Mouse (Mus musculus) heart, adult 18-20 months (tissue): ENCODE results near the gene Trio. TPM values are rescaled to one million over a fixed set of nuclear protein-coding genes. Genes with fewer than 3 reads are reported as not detected.

Experiments
- DNase-seq, 2 experiments: peaks; one replicate each; pipeline ENCODE4 v3.0.0; 2021 to 2022; ENCODE audit warnings: mixed read lengths in 1 of 2
- total RNA-seq, 2 experiments: library from RNA; stranded (reverse); gene quantifications; 2 replicates each; pipeline ENCODE4 v1.2.3; 2021

The Trio gene
- total RNA-seq, 2 experiments from 2014 or later: 40.2 to 41.5 TPM

DNA sequence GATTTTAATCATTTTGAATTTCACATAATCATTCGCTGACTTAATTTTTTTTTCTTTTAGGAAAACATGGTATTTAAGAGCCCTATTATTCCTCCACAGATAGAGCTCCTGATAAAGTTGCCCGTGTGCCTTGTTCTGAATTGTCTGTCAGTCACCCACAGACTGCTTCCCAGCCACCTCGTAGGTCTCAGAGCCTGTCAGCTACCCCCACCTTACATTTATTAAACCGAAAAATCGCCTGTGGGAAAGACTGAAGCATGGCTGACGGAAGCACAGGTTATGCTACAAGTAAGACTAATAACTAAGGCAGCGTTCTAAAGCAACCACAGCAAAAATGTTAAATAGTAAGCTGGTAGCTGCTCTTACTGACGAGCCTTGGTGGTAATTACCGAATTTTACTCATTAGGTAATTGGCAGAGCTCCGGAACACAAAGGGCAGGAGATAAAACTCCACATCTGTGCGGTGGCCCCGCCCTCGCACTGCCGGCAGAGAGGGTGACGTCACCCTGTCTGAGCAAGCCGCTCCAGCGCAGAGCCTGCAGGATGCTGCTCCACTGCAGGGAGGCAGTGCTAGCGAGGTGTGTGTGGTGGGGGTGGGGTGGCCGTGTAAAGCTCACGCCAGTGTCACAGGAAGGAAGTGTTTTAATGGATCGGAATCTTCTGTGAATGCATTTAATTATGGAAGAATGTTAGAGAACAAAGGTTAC is 102.2 kb downstream of the Trio start:
- DNase-seq: peak; percentile 83 to 90

DNA sequence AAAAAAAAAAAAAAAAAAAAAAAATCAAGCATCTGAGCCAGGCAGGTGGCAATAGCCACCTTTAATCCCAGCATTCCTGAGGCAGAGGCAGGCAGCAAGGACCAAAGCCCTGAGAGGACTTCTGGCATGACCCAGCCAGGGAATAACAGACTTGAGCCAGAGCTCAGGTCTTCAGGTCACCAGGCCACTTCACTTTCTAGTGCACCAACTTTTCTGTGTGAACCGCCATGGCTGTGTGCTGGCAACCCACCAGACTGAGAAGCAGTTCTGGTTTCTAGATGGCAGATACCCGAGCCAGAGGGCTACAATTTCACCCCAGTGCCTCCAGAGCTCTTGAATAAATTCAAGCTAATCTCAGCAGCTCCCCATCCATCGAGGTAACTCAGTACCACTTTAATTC is 104.9 kb downstream of the Trio start:
- DNase-seq: no peak

DNA sequence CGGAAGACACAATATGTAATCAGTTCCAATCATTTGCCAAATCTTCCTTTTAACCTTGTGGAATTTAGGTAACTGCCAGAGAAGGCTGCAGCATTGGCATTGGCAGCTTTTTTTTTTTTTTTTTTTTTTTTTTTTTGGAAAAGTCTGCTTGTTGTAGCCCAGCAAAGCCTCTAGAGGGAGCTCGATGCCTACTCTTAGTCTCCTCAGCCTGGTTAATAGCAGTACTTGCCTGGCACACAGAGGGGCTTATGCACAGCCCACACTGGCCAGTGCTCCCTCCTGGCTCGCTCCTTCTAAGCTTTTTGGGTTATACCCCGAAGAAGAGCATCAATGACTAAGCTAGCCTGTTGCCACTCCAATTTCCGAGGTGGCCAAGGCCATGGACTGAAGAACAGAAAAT is 106.1 kb downstream of the Trio start:
- DNase-seq: peak; percentile 55 to 75

DNA sequence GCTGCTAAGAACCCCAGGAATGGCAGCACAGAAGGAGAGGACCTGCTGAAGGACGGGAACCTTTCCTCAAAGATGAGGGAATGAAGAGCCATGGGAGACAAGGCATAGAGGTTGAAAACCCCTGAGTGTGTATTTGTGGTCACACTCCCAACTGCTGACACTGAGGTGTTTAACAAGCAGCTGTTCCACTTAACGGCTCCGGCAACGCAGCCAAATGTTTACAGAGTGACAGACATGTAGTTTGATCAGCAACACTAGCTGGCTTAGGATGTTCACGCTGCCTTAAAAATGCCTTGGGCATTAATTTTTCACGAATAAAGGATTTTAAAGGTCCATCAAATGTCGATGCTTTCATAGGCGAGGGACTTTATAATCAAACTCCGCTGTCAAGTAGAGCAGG is 106.8 kb downstream of the Trio start:
- no peak for DNase-seq

DNA sequence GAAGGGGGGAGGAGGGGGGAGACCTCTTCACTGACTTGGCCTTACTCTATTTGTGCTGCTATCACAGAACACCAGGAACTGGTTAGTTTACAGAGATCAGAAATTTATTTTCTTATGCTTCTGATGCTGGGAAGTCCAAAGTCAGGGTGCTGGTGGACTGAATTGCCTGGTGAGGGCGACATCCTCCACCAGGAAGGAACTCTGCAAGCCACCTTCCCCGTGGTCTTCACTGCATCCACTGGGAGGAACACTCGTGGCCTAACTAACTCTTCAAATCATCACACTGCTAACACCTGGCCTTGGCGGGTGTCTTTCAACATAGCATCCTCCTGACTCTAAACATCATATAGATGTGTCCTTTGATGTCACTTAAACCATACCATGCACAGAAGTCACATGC is 109.4 kb downstream of the Trio start:
- DNase-seq: no peak

DNA sequence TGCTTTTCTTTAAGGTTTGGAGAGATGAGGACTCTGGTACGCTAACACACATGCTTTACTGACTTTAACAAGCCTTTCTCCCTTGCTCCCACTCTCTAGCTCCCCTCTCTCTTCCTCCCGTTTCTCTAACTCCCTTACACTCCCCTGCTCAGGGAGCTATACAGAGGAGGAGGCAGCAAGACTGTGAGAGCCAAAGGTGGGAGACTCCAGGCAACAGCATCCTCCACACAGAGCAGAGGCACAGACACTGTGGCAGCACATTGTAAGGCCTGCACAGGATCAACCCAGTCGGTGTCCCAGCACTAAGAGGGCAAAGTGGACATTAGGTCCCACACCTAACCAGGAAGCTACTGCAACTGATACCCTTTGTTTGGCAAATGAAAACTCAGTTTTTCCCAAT is 112.6 kb downstream of the Trio start:
- no peak for DNase-seq

DNA sequence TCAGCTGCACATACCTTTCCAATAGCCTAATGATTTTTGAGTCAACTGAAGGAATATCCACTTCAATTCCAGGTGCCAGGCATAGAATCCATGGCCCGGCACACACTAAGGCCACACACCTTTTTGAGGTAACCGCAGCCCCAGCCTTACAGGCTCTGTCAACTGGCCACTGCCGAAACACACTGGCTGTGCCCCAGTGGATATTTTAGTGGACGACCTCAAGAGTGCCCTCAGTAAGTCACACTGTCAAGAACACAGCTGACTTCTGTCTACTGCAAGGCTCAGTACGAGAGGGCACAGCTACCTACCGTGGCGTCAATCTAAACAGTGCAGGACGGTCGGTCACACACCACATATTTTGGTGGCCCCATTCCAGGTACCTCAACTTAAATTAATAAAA is 114.5 kb downstream of the Trio start:
- DNase-seq: peak; percentile 44 to 55

DNA sequence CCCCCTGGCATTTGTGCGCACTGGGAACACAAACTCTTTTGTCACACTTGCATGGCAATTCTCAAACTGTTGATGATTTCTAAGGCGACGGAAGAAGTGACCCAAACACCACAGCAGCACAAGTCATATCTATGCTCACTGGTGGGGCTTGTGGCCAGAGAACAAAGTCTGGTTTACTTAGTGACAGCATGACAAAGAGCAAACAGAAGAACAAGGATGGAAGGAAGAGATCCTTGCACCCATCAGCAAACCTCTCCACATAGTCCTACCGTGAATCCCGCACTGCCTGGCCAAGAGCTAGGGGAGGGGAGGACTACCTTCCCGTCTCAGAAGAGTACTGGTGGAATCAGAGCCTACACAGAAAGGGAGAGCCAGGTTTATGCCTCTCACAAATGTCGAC is 115.5 kb downstream of the Trio start:
- no peak for DNase-seq

DNA sequence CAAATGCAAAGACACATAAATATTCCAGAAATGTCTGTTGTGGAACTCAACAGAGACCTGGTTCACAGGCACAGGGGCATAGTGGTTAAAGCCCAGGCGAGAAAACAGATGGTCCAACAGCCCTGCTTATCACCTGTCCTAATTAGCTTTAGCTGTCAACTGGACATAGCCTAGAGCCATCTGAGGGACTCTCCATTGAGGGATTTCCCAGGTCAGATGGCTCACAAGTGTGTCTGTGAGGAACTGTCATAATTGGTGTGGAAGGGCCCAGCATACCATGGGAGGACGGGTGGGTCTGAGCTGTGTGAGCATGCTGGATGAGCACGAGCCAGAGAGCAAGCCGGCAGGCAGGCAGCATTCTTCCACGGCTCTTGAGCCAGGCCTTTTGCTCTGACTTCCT is 118.0 kb downstream of the Trio start:
- no peak for DNase-seq

DNA sequence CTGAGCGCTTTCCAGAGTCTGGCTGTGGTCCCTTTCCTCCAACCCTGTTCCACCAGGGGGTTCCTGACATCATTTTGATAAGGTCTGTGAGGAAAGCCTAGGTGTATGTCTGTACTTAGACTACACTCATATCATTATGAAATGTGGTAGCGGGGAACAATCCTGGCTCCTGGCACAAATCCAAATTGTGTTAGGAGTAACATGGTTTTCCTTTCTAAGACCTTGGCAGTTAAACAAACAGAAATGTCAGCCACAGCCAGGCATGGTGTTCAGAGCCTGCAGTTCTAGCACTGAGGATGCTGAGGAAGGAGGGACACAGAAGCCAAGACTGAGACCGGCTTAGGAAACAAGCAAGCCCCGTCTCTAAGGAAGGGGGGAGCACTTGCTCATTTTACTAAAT is 119.2 kb downstream of the Trio start:
- DNase-seq: no peak

DNA sequence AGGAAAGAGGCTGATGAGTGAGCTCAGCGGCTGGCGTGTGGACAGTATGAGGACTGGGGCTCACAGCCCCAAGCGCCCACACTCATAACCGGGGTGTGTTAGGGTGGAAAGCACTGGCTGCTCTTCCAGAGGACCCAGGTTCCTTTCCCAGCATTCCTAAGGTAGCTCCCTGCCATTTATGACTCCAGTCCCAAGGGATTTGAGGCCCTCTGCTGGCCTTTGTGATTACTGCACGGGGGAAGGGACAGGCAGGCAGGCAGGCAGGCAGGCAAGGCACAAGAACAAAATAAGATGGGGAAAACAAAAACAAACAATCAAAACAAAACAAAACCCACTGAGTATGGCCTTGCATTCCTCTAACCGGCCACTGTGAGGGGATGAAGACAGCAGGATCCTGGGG is 120.3 kb downstream of the Trio start:
- DNase-seq: peak; percentile 34 to 83

DNA sequence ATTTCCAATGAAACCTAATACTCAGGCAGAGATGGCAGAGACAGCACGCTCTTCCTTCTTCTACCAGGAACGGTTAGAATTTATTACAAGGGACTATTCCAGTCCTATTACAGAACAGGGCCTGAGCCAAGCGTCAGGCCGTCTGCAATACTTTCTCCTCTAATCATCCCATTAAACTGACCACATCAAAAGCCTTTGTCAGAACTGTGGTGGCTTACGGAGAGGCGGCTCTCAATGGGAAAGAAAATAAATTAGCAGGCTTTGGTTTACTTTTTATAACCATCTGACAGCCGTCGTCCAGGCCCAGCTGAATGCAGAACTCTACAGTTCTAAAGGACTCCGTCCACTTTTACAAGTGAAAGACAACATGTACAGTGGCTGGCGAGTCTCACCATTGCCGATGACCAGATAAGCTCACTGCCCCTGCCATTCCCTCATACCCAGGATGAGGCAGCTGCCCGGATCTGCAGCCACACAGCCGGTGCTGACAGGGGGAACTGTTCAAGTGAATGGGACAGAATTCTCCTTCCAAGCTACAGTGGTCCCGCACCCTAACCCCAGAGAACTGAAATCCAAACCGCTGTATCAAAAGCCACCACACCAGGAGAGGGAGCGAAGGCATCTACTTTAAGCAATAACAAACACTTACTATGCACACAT is 121.2 kb downstream of the Trio start:
- DNase-seq: no peak

DNA sequence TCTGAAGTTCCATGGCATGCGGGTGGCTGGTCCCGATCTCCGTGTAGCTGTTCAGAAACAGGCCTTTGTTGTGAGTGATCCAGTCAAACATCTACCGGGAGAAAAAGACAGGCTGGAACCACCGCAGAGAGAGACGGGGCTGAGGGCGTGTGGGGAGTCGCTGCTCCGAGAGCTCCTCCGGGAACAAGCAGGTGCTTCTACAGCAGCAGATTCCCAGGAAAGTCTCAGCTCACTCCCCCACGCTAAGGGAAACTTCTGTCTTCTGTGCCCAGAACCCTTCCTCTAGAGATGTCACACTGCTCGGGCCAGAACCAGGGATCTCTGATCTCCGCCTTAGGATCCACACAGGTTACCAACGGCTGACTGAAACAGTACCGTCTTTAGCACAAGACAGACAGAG is 124.4 kb downstream of the Trio start:
- no peak for DNase-seq

DNA sequence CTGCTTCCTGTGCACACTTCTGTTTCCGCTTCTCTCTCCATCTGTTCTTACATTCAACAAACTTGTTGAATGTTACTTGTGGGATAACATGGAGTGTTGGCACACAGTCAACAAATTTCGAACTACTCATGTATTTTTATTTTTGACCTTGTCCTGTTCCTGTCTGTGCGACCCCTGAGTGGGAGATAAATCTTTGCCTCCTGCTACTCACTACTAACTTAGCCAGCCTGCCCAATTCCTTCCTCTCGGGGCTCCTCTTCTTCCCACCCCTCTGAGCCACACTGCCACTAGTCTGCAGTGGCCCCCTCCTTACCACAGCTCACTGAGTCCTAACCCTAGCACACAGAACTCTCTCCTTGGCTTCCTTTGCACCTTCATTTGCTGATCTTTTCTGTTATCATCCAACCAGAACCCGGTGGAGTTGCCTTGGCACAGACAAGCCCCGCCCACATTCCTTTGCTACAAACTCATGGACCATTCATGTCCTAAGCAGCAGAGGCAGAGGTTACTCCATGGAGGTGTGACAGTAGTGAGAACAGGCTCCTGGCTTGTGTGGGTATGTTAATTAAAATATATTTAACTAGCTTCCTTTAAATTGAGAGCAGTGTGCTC is 126.7 kb downstream of the Trio start:
- DNase-seq: no peak

DNA sequence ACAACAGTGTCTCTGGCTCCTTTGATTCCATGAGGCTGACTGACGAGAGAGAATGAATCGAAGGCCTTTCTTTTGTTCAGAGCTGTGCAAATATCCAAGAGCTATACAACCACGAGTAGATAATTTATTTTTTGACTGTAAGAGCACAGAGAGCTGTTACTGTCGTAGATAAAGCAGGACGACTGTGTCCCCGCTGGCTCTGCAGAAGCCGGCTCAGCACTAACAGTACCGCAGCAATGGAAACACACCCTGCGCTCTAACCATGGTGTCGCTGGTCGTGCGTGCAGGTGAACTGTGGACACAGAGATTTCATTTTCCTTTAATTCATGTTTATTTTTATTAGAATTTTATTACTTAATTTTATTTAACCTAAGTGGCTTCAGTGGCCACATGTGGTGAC is 131.5 kb downstream of the Trio start:
- DNase-seq: no peak

DNA sequence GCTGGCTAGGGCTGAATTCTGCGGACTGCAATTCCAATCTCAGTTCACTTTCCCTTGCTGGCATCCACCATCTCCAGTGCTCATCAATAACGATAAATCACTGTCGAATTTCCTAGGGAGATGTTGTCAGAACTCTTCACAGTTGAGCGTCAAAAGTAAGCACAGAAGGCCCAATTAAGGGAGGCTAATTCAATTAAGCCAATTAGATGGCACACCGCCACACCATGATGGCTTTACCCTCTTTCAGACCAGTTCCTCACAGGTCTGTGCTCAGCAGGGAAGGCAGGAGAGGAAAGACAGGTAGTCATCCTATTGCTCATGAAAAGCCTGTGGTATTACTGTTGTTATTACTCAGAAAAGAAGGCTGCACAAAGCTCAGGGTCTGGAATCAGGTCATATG is 133.6 kb downstream of the Trio start:
- no peak for DNase-seq

DNA sequence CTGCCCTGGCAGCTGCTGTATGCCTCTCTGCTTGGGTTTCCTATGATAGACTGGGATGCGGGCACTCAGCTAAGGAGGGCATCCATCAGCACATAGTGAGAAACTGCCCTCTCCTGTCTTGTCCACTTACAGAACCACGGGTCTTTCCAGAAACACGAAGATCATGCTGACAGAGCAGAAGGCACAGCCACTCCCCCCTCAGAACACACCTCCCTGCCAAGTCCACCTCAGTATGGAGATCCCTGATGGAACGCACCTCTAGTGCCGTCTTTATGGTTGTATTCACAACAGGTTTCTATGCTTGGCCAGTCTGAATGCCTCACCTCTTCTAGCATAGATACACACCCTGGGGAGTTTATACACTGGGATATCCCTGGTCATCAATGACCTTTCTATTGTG is 135.0 kb downstream of the Trio start:
- no peak for DNase-seq

DNA sequence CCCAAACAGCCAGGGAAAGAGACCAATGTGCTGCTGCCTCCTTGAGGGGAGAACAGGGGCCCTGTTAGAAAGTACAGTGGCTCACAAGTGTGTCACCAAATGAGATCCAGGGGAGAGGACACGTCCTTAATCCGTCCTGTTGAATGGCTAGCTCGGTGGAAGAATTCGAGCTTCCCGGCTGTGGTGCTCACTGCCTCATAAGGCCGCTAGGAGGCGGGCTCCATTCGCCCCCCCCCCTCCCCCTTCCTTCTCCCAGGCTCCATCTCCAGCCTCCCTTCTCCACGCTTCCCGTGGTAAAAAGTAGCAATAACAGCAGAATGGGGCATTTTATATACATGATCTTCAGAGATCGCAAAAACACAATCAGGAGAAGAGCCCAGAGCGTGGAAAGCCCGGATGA is 137.5 kb downstream of the Trio start:
- DNase-seq: no peak

DNA sequence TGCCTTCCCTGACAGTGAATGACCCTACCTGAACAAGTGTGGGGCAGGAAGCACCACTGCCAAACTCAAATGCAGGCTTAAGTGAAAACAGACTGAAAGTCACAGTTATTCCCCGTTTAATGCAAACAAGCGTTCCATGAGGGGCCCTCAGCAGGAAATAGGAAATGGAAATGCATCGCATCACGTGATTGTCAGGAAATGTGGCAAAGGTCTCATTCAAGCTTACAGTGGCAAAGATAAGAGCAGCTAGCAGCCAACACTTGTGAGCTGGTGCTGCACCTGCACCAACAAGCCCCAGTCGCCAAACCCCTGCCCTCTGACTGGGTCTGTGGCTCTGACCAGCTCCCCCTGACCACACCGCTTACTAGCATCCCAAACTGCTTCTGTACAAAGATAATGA is 138.7 kb downstream of the Trio start:
- DNase-seq: peak; percentile 19 to 22

DNA sequence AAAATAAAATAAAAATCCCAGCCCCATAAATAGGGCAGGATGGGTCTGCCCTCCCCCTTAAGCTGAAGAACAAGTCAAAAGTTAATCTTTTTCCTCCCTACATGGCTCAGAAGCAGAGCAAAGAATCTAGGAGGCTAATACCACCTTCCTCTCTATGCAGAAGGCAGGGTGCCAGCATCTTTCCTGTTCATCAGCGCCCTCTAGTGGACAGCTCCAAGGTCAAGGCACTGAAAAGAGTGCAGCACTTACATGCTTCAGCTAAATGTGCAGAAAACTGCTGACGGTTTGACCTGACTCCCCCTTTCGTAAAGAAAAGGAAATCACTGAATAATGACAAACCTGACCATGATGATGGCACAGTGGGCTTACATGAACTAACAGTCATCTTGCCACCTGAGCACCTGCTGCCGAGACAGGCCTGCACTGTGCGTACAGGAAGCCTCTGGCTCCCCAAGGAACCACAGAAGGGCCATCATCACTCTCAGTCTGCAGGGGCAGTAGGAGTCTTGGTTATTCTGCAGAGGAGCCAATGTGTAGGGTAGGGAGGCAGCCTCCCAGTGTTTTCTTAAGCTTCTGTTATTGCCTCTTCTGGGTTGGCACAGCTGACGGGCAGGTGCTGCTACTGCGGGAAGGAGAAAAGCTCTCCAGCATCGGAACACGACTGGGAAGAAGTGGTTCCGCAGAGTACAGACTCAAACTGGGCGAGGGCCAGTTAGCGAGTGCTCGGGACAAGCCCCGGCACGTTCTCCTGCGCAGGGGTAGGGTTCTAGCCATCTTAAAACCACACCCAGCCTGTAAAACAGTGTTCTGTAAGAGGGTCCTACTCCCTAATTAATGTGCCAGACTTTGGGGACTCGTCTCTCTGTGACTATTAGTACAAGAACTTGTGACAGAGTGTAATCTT is 141.0 kb downstream of the Trio start:
- peak; percentile 78 to 91 for DNase-seq

DNA sequence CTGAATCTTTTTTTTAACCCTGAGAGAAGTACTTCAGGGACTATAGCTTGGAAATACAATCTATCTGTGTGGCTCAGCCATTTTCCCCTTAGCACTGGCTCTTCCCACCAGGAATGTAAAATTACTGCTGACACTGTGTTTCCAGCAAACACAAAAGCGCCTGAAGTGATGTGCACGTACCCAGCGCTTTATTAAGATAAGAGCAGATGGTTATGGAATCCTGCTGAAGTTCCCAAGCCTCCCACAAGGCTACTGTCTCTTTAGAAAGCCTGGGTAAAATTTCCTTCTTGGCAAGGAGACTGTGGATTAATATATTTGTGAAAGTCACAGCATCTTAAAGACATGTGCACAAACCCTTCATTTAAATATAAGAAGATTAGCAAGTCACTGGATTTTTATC is 141.8 kb downstream of the Trio start:
- no peak for DNase-seq

DNA sequence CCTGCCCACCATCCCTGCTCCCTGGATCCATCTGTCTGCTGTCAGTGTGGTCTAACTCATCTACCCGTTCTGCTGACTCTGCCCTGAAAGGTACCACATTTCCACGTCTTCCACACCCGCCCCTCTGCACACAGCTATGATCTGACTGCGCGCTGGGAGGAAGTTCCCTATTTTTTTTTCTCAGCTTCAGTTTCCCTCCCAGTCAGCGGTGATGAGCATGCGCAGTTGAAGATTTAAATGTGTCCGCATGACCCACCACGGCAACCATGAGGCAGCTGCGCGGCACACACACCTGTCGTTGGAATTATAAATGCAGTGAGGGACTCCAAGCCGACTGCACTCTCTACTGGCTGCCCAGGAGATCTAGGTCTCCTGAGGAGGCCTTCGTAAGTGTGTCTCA is 142.8 kb downstream of the Trio start:
- DNase-seq: peak in 1 of 2 experiments; percentile 37

DNA sequence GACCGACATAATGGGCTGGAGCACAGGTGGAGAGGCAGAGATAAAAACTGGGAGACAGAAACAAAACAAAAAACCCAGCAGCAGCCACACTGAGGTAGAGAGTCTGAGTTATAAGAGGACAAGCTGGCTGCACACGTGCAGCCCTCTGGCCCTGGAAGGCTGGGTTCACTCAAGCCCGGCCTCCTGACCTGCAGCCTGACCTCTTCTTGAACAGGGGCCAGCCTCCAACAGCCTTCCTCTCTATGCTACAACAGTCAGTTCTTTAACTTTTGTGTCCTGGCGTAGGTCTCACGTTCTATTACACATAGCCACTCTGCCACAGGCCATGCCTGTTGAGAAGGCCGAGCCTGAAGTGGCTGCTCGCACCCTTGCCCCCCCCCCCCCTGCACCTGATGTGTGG is 147.8 kb downstream of the Trio start:
- no peak for DNase-seq
